Mouse (Mus musculus): ENCODE results near the gene Pnmt. TPM values are rescaled to one million over a fixed set of nuclear protein-coding genes. Genes with fewer than 3 reads are reported as not detected.

The Pnmt gene
- total and polyA plus RNA-seq, 3 experiments = not detected

- Histone ChIP-seq H3K4me3 (ENCODE audit: control insufficient read depth in 1 of 2, insufficient read depth in 1 of 2, low read depth in 2 of 2, low read length in 2 of 2) (no peak overlapping the region), H3K36me3 (ENCODE audit: control insufficient read depth in 1 of 2, insufficient read depth in 2 of 2, low read length in 2 of 2) (no peaks in the 10 kb centered on the region; a peak in 1 of 4 replicates), H3K27ac (ENCODE audit: control insufficient read depth, low read depth, low read length) (no peak overlapping the region), H3K79me2 (ENCODE audit: control insufficient read depth, insufficient read depth, low read length, poor library complexity) (no peaks in the 10 kb centered on the region), H3K27me3 (ENCODE audit: control insufficient read depth in 1 of 2, insufficient read depth in 2 of 2, low read length in 2 of 2) (no peaks in the 10 kb centered on the region), H3K9ac (ENCODE audit: control insufficient read depth, low read depth, low read length, poor library complexity, severe bottlenecking) (no peak overlapping the region), H3K9me3 (replicated peaks; ENCODE audit: insufficient read depth, low read length) (no peaks in the 10 kb centered on the region), H3K4me1 (ENCODE audit: control insufficient read depth in 1 of 2, insufficient read depth in 2 of 2, low read length in 2 of 2) (peaks cover 0 to 14% of the 10 kb centered on the region in 2 experiments; a peak in 2 of 4 replicates)
- DNase-seq (ENCODE audit: low read depth, low spot score) = no peak
- no peak for TF ChIP-seq POLR2A (IDR thresholded peaks at IDR 0.05; ENCODE audit: control insufficient read depth in 1 of 2, insufficient read depth in 1 of 2, low read depth in 1 of 2, low read length in 2 of 2, poor library complexity in 1 of 2)
- TF ChIP-seq TCF12 (IDR thresholded peaks at IDR 0.05; ENCODE audit: low read depth, low read length) = no peak
- no peak for TF ChIP-seq HCFC1 (IDR thresholded peaks at IDR 0.05; ENCODE audit: low read depth, low read length)
- TF ChIP-seq MYC (IDR thresholded peaks at IDR 0.05; ENCODE audit: low read depth, low read length) = no peak
- no peak for TF ChIP-seq ZNF384 (IDR thresholded peaks at IDR 0.05; ENCODE audit: low read depth, low read length)
- TF ChIP-seq KAT2A (conservative IDR thresholded peaks at IDR 0.05; ENCODE audit: low read depth, low read length) = no peak
- TF ChIP-seq NELFE (IDR thresholded peaks at IDR 0.05; ENCODE audit: low read depth, low read length) = no peak
- TF ChIP-seq UBTF (IDR thresholded peaks at IDR 0.05; ENCODE audit: borderline replicate concordance, insufficient read depth, low read depth, low read length) = no peak
- no peak for TF ChIP-seq MAFK (IDR thresholded peaks at IDR 0.05; ENCODE audit: borderline replicate concordance, low read depth, low read length)
Measured at GRCm38 (mm10) chr11:98387056-98387577, 867 bp downstream of the Pnmt start.

GRCm38 (mm10) chr11:98388282-98388681, 2.0 kb downstream of the Pnmt start:
- H3K4me3 ChIP-seq (ENCODE audit: control insufficient read depth in 1 of 2, insufficient read depth in 1 of 2, low read depth in 2 of 2, low read length in 2 of 2) = no peak overlapping the region
- no peaks in the 10 kb centered on the region for H3K79me2 ChIP-seq (ENCODE audit: control insufficient read depth, insufficient read depth, low read length, poor library complexity)
- no peak overlapping the region for H3K27ac ChIP-seq (ENCODE audit: control insufficient read depth, low read depth, low read length)
- DNase-seq (ENCODE audit: low read depth, low spot score) = no peak
- TF ChIP-seq MAX (IDR thresholded peaks at IDR 0.05; ENCODE audit: low read length) (no peak), MAZ (IDR thresholded peaks at IDR 0.05; ENCODE audit: low read depth, low read length) (no peak), SIN3A (IDR thresholded peaks at IDR 0.05; ENCODE audit: low read length) (no peak), POLR2AphosphoS2 (IDR thresholded peaks at IDR 0.05; ENCODE audit: low read length) (no peak), ETS1 (IDR thresholded peaks at IDR 0.05; ENCODE audit: low read depth, low read length) (no peak), BHLHE40 (IDR thresholded peaks at IDR 0.05; ENCODE audit: borderline replicate concordance, low read depth, low read length) (no peak), USF2 (IDR thresholded peaks at IDR 0.05; ENCODE audit: borderline replicate concordance in 1 of 2, insufficient read depth in 1 of 2, low read depth in 1 of 2, low read length in 2 of 2) (no peak), ZNF384 (IDR thresholded peaks at IDR 0.05; ENCODE audit: low read depth, low read length) (no peak), TCF12 (IDR thresholded peaks at IDR 0.05; ENCODE audit: low read depth, low read length) (no peak), POLR2A (IDR thresholded peaks at IDR 0.05; ENCODE audit: control insufficient read depth in 1 of 2, insufficient read depth in 1 of 2, low read depth in 1 of 2, low read length in 2 of 2, poor library complexity in 1 of 2) (no peak), KAT2A (conservative IDR thresholded peaks at IDR 0.05; ENCODE audit: low read depth, low read length) (no peak), TBP (IDR thresholded peaks at IDR 0.05; ENCODE audit: low read depth, low read length) (no peak), CHD1 (IDR thresholded peaks at IDR 0.05; ENCODE audit: low read depth, low read length) (no peak), GABPA (IDR thresholded peaks at IDR 0.05; ENCODE audit: low read depth, low read length) (no peak), TAL1 (IDR thresholded peaks at IDR 0.05; ENCODE audit: low read length) (no peak), ZKSCAN1 (IDR thresholded peaks at IDR 0.05; ENCODE audit: low read depth, low read length) (no peak), NRF1 (IDR thresholded peaks at IDR 0.05; ENCODE audit: insufficient read depth, low read depth, low read length, poor library complexity, severe bottlenecking) (no peak), ZC3H11A (IDR thresholded peaks at IDR 0.05; ENCODE audit: low read depth, low read length) (no peak), MYB (IDR thresholded peaks at IDR 0.05; ENCODE audit: low read depth, low read length) (no peak), SMC3 (IDR thresholded peaks at IDR 0.05; ENCODE audit: low read depth, low read length) (no peak)
- no peaks in the 10 kb centered on the region for H3K27me3 ChIP-seq (ENCODE audit: control insufficient read depth in 1 of 2, insufficient read depth in 2 of 2, low read length in 2 of 2)
- no peaks in the 10 kb centered on the region for H3K9me3 ChIP-seq (replicated peaks; ENCODE audit: insufficient read depth, low read length)
- peaks cover 4 to 25% of the 10 kb centered on the region in 2 experiments for H3K4me1 ChIP-seq (ENCODE audit: control insufficient read depth in 1 of 2, insufficient read depth in 2 of 2, low read length in 2 of 2)
- peaks cover 0 to 7% of the 10 kb centered on the region in 2 experiments; a peak in 2 of 4 replicates for H3K36me3 ChIP-seq (ENCODE audit: control insufficient read depth in 1 of 2, insufficient read depth in 2 of 2, low read length in 2 of 2)
- H3K9ac ChIP-seq (ENCODE audit: control insufficient read depth, low read depth, low read length, poor library complexity, severe bottlenecking) = no peak overlapping the region

Data from MEL (cell line).